Mouse (Mus musculus) stomach, postnatal 0 days (tissue): ENCODE measurements around the gene Cox7a2l.

Experiments
- CTCF ChIP-seq: IDR thresholded peaks from 2 replicates; pipeline ENCODE4 v1.5.1; 2016; ENCODE audit warnings: antibody characterized with exemption, low read depth, mild to moderate bottlenecking, moderate library complexity
- EP300 ChIP-seq: optimal IDR thresholded peaks from 2 replicates; pipeline ENCODE3; 2016; ENCODE audit warnings: antibody characterized with exemption

- no peak for TF ChIP-seq EP300
- TF ChIP-seq CTCF: no peak
Observed at GRCm38 (mm10) chr17:83565506-83565905, 48.4 kb upstream of the Cox7a2l start.
